Mouse (Mus musculus): ENCODE measurements around the gene Thbs1.

GRCm38 (mm10) chr2:118066065-118066770 lies 45.5 kb upstream of the Thbs1 start:
- TF ChIP-seq GATA1 (IDR thresholded peaks at IDR 0.05; ENCODE audit: low read length): no peak
- TF ChIP-seq TAL1 (IDR thresholded peaks at IDR 0.05; ENCODE audit: low read length): no peak

All from erythroblast, embryonic 14.5 days (primary cell).